Mouse (Mus musculus): ENCODE results near the gene Celf2. TPM values are rescaled to one million over a fixed set of nuclear protein-coding genes. Genes with fewer than 3 reads are reported as not detected.

Gene Celf2
- total RNA-seq, 2 experiments from 2014 or later = 67.6 to 79.3 TPM

- no peak for TF ChIP-seq CTCF (IDR thresholded peaks at IDR 0.05)
- Histone ChIP-seq H3K27ac (no peak overlapping the region), H3K4me3 (no peak overlapping the region)
- intact Hi-C loops (cut with DNase I) = no loop called here
- DNase-seq = peak; percentile 24
Measured at GRCm38 (mm10) chr2:7112156-7112813, 397.1 kb downstream of the Celf2 start.

- intact Hi-C loops (cut with DNase I) = no loop called here
- H3K27ac ChIP-seq = no peak overlapping the region
- no peak for TF ChIP-seq CTCF (IDR thresholded peaks at IDR 0.05)
- no peak overlapping the region for H3K4me3 ChIP-seq
- no peak for DNase-seq
Measured at GRCm38 (mm10) chr2:7093414-7093813, 415.9 kb downstream of the Celf2 start.

DNA sequence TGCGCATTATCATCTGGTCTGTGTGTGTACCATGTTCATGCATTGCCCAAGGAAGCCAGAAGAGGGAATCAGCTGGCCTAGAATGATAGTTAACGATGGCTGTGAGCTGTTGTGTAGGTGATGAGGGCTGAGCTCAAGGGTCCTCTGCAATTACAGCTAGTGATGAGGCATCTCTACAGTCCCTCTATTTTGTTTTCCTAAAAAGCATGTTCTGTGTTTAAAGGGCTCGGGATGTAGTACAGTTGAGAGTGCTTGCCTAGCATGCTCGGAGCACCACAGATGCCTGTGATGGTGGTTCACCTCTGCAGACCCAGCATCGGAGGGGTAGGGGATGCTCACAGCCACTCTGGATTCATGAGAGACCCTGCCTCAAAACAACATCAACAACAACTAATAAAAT, 416.7 kb downstream of the Celf2 start:
- no peak for TF ChIP-seq CTCF (IDR thresholded peaks at IDR 0.05)
- Histone ChIP-seq H3K4me3 (no peak overlapping the region), H3K27ac (no peak overlapping the region)
- intact Hi-C loops (cut with DNase I) = no loop called here
- DNase-seq = no peak

- no peak overlapping the region for H3K27ac ChIP-seq
- TF ChIP-seq CTCF (IDR thresholded peaks at IDR 0.05) = no peak
- intact Hi-C loops (cut with DNase I) = no loop called here
Measured at GRCm38 (mm10) chr2:7090496-7090895, 418.9 kb downstream of the Celf2 start.

GRCm38 (mm10) chr2:7089069-7089834, 420.1 kb downstream of the Celf2 start:
- Histone ChIP-seq H3K4me3 (peak overlapping the region; percentile 46), H3K27ac (peak overlapping the region; percentile 20)
- no peak for TF ChIP-seq CTCF (IDR thresholded peaks at IDR 0.05)
- intact Hi-C loops (cut with DNase I) = loop anchor here (10.0 kb wide), 1 partner anchor 214 kb away; no protein-coding TSS in a partner anchor
- DNase-seq = peak; percentile 42

More at GRCm38 (mm10) chr2:7090496-7090895, 418.9 kb downstream of the Celf2 start:
- no peak overlapping the region for H3K4me3 ChIP-seq
- no peak for DNase-seq

DNA sequence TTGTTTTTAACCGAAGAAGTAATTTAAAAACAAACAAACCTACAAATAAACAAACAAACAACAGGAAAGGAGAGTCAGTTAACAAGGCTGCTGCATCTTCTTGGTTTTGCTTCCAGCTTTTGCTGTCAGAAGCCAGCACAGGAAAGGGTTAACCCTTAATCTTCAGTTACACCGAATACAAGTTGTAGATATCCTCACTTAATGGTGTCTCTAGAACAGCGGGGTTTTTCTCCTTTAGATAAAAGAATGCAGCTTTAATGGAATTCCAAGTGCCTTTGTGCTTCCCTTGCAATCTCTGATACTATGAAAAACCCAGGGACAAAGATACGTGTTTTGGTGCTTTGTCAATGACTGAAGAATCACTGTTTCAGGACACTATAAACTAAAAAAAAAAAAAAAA, 420.8 kb downstream of the Celf2 start:
- no peak overlapping the region for H3K4me3 ChIP-seq
- no peak overlapping the region; the same call in 1 of the 2 replicates for H3K27ac ChIP-seq
- no peak for DNase-seq
- TF ChIP-seq CTCF (IDR thresholded peaks at IDR 0.05) = no peak
- intact Hi-C loops (cut with DNase I) = loop anchor here (10.0 kb wide), 1 partner anchor 214 kb away; no protein-coding TSS in a partner anchor

- DNase-seq = no peak
- H3K4me3 ChIP-seq = no peak overlapping the region
- intact Hi-C loops (cut with DNase I) = loop anchor here (10.0 kb wide), 1 partner anchor 213 kb away; no protein-coding TSS in a partner anchor
- TF ChIP-seq CTCF (IDR thresholded peaks at IDR 0.05) = no peak
- no peak overlapping the region for H3K27ac ChIP-seq
Measured at GRCm38 (mm10) chr2:7087480-7087879, 421.9 kb downstream of the Celf2 start.

DNA sequence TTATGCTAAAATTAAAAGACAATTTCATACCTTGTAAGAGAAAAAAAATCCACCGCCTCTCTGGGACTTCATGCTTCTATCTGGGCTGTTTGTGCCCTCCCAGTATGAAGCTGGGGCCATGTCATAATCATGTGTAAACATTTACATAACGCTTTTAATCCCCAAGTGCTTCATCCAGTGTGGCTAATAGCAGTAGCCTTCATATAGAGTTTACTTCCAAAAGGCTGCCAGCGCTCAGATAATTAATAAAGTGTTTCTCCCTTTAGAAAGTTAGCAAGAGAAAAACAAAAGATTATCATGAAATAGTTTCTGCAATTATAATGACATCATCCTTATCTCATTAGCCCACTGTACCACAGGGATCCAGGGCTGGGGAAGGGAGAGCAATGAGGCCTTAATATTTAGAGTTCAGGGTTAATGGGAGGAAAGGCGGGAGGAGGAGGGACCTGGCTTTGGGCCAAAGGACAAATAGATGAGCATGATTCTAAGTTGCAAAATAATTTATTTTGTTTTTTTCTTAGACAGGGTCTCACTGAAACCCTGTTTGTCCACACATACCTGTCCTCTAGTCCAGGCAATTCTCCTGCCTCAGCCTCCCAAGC, 425.8 kb downstream of the Celf2 start:
- Histone ChIP-seq H3K4me3 (peak overlapping the region; percentile 4; the same call in 1 of the 2 replicates), H3K27ac (peak overlapping the region; percentile 88)
- peak; percentile 54 for DNase-seq
- intact Hi-C loops (cut with DNase I) = loop anchor here (10.0 kb wide), 1 partner anchor 209 kb away; no protein-coding TSS in a partner anchor
- TF ChIP-seq CTCF (IDR thresholded peaks at IDR 0.05) = no peak

GRCm38 (mm10) chr2:7082376-7083025, 426.9 kb downstream of the Celf2 start:
- no peak for TF ChIP-seq CTCF (IDR thresholded peaks at IDR 0.05)
- Histone ChIP-seq H3K27ac (peak overlapping the region; percentile 88), H3K4me3 (peak overlapping the region; percentile 71)
- no peak for DNase-seq
- intact Hi-C loops (cut with DNase I) = loop anchor here (10.0 kb wide), 1 partner anchor 208 kb away; no protein-coding TSS in a partner anchor

DNA sequence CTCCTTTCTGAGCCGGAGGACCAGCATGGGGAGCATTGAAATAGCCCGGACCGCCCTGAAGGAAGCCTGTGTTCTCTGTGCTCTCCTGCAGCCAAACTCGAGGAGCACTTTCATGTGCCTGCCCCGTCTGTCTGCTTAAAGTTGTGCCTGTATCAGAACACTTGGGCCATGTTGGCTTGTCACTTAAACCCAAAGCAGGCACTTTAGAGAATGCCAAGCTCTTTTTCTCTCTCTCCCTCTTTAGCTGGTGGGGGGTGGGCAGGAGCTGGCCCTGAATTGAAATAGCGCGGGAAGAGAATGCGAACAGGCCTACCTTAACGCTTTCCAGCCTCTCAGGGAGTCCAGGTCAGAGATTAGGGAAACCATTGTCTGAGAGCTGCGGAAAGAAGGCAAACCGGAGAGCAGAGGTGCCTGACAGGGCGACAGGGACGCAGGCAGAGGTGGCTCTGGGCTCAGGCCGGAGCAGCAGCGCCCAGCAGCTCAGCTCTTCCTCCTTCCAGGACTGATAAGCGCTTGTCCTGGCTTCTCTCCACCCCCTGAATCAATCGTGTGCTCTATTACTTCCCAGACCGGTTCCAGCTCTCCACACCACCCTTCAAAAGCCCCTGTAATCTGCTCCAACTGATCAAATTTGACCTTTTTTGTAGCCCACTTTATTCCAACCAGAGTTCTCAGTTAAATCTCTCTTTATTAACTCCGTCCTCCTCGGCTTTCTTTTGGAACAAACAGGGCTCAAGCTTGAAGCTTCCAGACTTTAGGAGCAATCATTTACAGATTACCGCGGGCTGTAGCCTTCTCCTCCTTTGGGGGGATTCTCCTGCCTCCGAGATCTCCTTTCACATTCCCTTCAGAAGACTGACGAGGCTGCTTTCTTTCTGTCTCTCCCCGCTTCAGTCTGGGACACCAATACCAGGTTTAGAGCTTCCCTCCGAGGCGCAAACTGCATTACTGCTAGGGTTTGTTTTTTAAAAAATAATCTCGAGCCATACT, 428.3 kb downstream of the Celf2 start:
- intact Hi-C loops (cut with DNase I) = loop anchor here (10.0 kb wide), 1 partner anchor 206 kb away; no protein-coding TSS in a partner anchor
- no peak for TF ChIP-seq CTCF (IDR thresholded peaks at IDR 0.05)
- peak; percentile 65 for DNase-seq
- H3K4me3 ChIP-seq = peak overlapping the region; percentile 71
- peak overlapping the region; percentile 88 for H3K27ac ChIP-seq

DNA sequence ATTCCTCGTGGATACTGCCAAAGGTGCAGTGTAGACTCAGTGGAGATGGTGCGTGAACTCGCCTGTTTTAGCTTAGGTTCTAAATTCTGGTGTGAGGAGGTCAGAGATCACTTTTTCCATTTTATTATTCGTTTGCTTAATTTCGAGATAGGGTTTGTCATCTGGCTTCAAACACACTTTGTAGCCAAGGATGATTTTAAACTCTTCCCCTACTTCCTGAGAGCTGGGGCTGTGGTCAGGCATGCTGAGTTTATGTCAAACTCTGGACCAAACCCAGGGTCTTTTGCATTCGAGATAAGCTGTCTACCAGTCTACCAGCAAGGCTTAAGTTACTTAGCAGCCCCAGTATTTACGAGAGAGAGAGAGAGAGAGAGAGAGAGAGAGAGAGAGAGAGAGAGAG, 429.3 kb downstream of the Celf2 start:
- peak overlapping the region; percentile 50 for H3K27ac ChIP-seq
- intact Hi-C loops (cut with DNase I) = loop anchor here (10.0 kb wide), 1 partner anchor 205 kb away; no protein-coding TSS in a partner anchor

More for the DNA sequence above, 429.3 kb downstream of the Celf2 start:
- DNase-seq = no peak
- H3K4me3 ChIP-seq = peak overlapping the region; percentile 71
- TF ChIP-seq CTCF (IDR thresholded peaks at IDR 0.05) = no peak
